Mouse (Mus musculus): ENCODE measurements around the gene Med13l. TPM values are rescaled to one million over a fixed set of nuclear protein-coding genes. Genes with fewer than 3 reads are reported as not detected.

Gene Med13l
- polyA plus RNA-seq, 1 experiment: 7.3 TPM

GRCm38 (mm10) chr5:118812421-118812820, 251.9 kb downstream of the Med13l start:
- Histone ChIP-seq H3K27me3 (ENCODE audit: control insufficient read depth, insufficient read depth, low read length) (no peaks in the 10 kb centered on the region), H3K4me3 (ENCODE audit: control insufficient read depth, low read depth, low read length) (peak overlapping the region; percentile 49), H3K36me3 (ENCODE audit: control insufficient read depth, insufficient read depth, low read length) (no peaks in the 10 kb centered on the region), H3K4me1 (ENCODE audit: control insufficient read depth, insufficient read depth, low read length) (peaks cover 3% of the 10 kb centered on the region; the same call in 1 of the 2 replicates), H3K27ac (ENCODE audit: control insufficient read depth, insufficient read depth, low read depth, low read length) (no peak overlapping the region)
- TF ChIP-seq POLR2A (IDR thresholded peaks at IDR 0.05; ENCODE audit: control insufficient read depth, low read depth, low read length) (no peak), CTCF (IDR thresholded peaks at IDR 0.05; ENCODE audit: control insufficient read depth, insufficient read depth, insufficient replicate concordance, low read depth, low read length) (no peak)

GRCm38 (mm10) chr5:118812947-118813401, 252.5 kb downstream of the Med13l start:
- no peaks in the 10 kb centered on the region for H3K36me3 ChIP-seq (ENCODE audit: control insufficient read depth, insufficient read depth, low read length)
- peaks cover 3% of the 10 kb centered on the region; the same call in 1 of the 2 replicates for H3K4me1 ChIP-seq (ENCODE audit: control insufficient read depth, insufficient read depth, low read length)
- TF ChIP-seq POLR2A (IDR thresholded peaks at IDR 0.05; ENCODE audit: control insufficient read depth, low read depth, low read length) (no peak), CTCF (IDR thresholded peaks at IDR 0.05; ENCODE audit: control insufficient read depth, insufficient read depth, insufficient replicate concordance, low read depth, low read length) (no peak)
- no peak overlapping the region for H3K27ac ChIP-seq (ENCODE audit: control insufficient read depth, insufficient read depth, low read depth, low read length)
- peak overlapping the region; percentile 53 for H3K4me3 ChIP-seq (ENCODE audit: control insufficient read depth, low read depth, low read length)
- H3K27me3 ChIP-seq (ENCODE audit: control insufficient read depth, insufficient read depth, low read length): no peaks in the 10 kb centered on the region

GRCm38 (mm10) chr5:118814052-118814451, 253.6 kb downstream of the Med13l start:
- peak; percentile 37; the same call in 1 of the 2 replicates for TF ChIP-seq CTCF (IDR thresholded peaks at IDR 0.05; ENCODE audit: control insufficient read depth, insufficient read depth, insufficient replicate concordance, low read depth, low read length)
- TF ChIP-seq POLR2A (IDR thresholded peaks at IDR 0.05; ENCODE audit: control insufficient read depth, low read depth, low read length): no peak
- H3K4me1 ChIP-seq (ENCODE audit: control insufficient read depth, insufficient read depth, low read length): peaks cover 3% of the 10 kb centered on the region; the same call in 1 of the 2 replicates
- no peak overlapping the region for H3K4me3 ChIP-seq (ENCODE audit: control insufficient read depth, low read depth, low read length)
- no peak overlapping the region for H3K27ac ChIP-seq (ENCODE audit: control insufficient read depth, insufficient read depth, low read depth, low read length)
- H3K36me3 ChIP-seq (ENCODE audit: control insufficient read depth, insufficient read depth, low read length): no peaks in the 10 kb centered on the region
- no peaks in the 10 kb centered on the region for H3K27me3 ChIP-seq (ENCODE audit: control insufficient read depth, insufficient read depth, low read length)

Data from testis, adult 2 months (tissue).